Mouse (Mus musculus): ENCODE data around the gene Eipr1. TPM values are rescaled to one million over a fixed set of nuclear protein-coding genes. Genes with fewer than 3 reads are reported as not detected.

Gene Eipr1
- total and polyA plus RNA-seq, 3 experiments = 33.3 to 35.4 (median 34.4) TPM

DNA sequence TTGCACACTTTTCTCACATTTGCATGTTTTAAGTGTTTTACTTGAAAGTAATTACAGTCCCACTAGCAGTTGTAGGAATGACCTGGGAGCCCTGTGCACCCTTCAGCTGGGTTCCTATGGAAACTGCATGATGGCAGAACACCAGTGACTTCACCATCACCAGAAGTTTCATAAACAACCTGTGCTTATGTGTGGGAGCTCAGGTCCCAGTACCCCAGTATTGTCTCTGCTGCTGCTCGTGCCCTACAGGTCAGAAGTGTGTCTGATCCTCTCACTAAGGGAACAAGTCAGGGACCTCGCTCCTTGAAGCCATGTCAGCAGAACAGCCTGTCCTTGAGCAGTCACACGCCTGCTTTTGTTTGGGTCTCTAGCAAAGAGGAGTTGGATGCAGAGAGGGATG is 78.9 kb downstream of the Eipr1 start:
- H3K27ac ChIP-seq (ENCODE audit: insufficient read depth, low read depth) = no peak overlapping the region
- no peak overlapping the region for H3K4me3 ChIP-seq (replicated peaks in 1 of 3; ENCODE audit: low read depth in 2 of 3, low read length in 2 of 3, poor library complexity in 1 of 3)
- no peak overlapping the region for H3K4me2 ChIP-seq (ENCODE audit: insufficient read depth, low read depth, poor library complexity, severe bottlenecking)
- peaks cover 18 to 33% of the 10 kb centered on the region in 2 experiments for H3K36me3 ChIP-seq (replicated peaks in 1 of 2; ENCODE audit: control insufficient read depth in 1 of 2, insufficient read depth in 1 of 2, low read length in 1 of 2)
- no peak overlapping the region for H3K9ac ChIP-seq (ENCODE audit: insufficient read depth, low read depth)
- dilution Hi-C loops (cut with MboI; ENCODE audit: extremely low pct_ligation_motif_present, extremely low pct_unique_long_range_greater_than_20kb, low sequenced_read_pairs) (no loop called here), in situ Hi-C loops (cut with MboI; ENCODE audit: low pct_ligation_motif_present, low pct_unique_long_range_greater_than_20kb, low sequenced_read_pairs) (no loop called here)
- no peaks in the 10 kb centered on the region for H3K9me3 ChIP-seq (replicated peaks; ENCODE audit: low read length)
- H3K79me2 ChIP-seq (replicated peaks; ENCODE audit: control insufficient read depth, extremely low read depth, insufficient read depth, poor library complexity, severe bottlenecking) = no peaks in the 10 kb centered on the region
- H3K27me3 ChIP-seq (replicated peaks) = no peaks in the 10 kb centered on the region
- TF ChIP-seq POLR2AphosphoS2 (IDR thresholded peaks at IDR 0.05; ENCODE audit: low read depth, low read length) (no peak), TBP (conservative IDR thresholded peaks at IDR 0.05; ENCODE audit: low read depth, low read length) (no peak)
- DNase-seq (ENCODE audit: extremely low read depth) = no peak
- peaks cover 2 to 17% of the 10 kb centered on the region in 2 experiments for H3K4me1 ChIP-seq (ENCODE audit: control insufficient read depth in 1 of 2, insufficient read depth in 2 of 2)

- Histone ChIP-seq H3K79me2 (replicated peaks; ENCODE audit: control insufficient read depth, extremely low read depth, insufficient read depth, poor library complexity, severe bottlenecking) (no peaks in the 10 kb centered on the region), H3K4me1 (ENCODE audit: control insufficient read depth in 1 of 2, insufficient read depth in 2 of 2) (peaks cover 3 to 25% of the 10 kb centered on the region in 2 experiments), H3K4me3 (replicated peaks in 1 of 3; ENCODE audit: low read depth in 2 of 3, low read length in 2 of 3, poor library complexity in 1 of 3) (no peak overlapping the region), H3K36me3 (replicated peaks in 1 of 2; ENCODE audit: control insufficient read depth in 1 of 2, insufficient read depth in 1 of 2, low read length in 1 of 2) (peaks cover 18 to 33% of the 10 kb centered on the region in 2 experiments), H3K27ac (ENCODE audit: insufficient read depth, low read depth) (no peak overlapping the region), H3K9ac (ENCODE audit: insufficient read depth, low read depth) (no peak overlapping the region), H3K9me3 (replicated peaks; ENCODE audit: low read length) (no peaks in the 10 kb centered on the region), H3K4me2 (ENCODE audit: insufficient read depth, low read depth, poor library complexity, severe bottlenecking) (no peak overlapping the region), H3K27me3 (replicated peaks) (no peaks in the 10 kb centered on the region)
- dilution Hi-C loops (cut with MboI; ENCODE audit: extremely low pct_ligation_motif_present, extremely low pct_unique_long_range_greater_than_20kb, low sequenced_read_pairs) (no loop called here), in situ Hi-C loops (cut with MboI; ENCODE audit: low pct_ligation_motif_present, low pct_unique_long_range_greater_than_20kb, low sequenced_read_pairs) (no loop called here)
- TF ChIP-seq SMC3 (IDR thresholded peaks at IDR 0.05; ENCODE audit: low read depth, low read length) = peak; percentile 49
- peak; percentile 51 for TF ChIP-seq JUN (IDR thresholded peaks at IDR 0.05; ENCODE audit: insufficient read depth, low read depth, low read length)
- no peak for TF ChIP-seq EP300 (IDR thresholded peaks at IDR 0.05; ENCODE audit: low read length)
- TF ChIP-seq IRF4 (IDR thresholded peaks at IDR 0.05; ENCODE audit: low read depth, low read length) = peak; percentile 88
- TF ChIP-seq USF2 (conservative IDR thresholded peaks at IDR 0.05; ENCODE audit: low read depth, low read length) = no peak
- TF ChIP-seq POLR2AphosphoS2 (IDR thresholded peaks at IDR 0.05; ENCODE audit: low read depth, low read length) = no peak
- TF ChIP-seq JUND (conservative IDR thresholded peaks at IDR 0.05; ENCODE audit: low read depth, low read length) = peak; percentile 80
- TF ChIP-seq ELF1 (IDR thresholded peaks at IDR 0.05; ENCODE audit: low read depth, low read length) = 0 out of 2 replicates have a peak, but pooled peaks have one; percentile 9
- TF ChIP-seq RAD21 (IDR thresholded peaks at IDR 0.05; ENCODE audit: low read depth, low read length) = peak; percentile 51
- peak in 1 of 2 experiments; percentile 53; a peak in 3 of 4 replicates for TF ChIP-seq CTCF (conservative IDR thresholded peaks at IDR 0.05 in 1 of 2, IDR thresholded peaks at IDR 0.05 in 1 of 2; ENCODE audit: low read depth in 2 of 2, low read length in 2 of 2)
- TF ChIP-seq SIN3A (IDR thresholded peaks at IDR 0.05; ENCODE audit: low read length) = 0 out of 2 replicates have a peak, but pooled peaks have one; percentile 52
- TF ChIP-seq HCFC1 (IDR thresholded peaks at IDR 0.05; ENCODE audit: low read depth, low read length) = no peak
- peak; percentile 21 for DNase-seq (ENCODE audit: extremely low read depth)
These were observed 79.6 kb downstream of the Eipr1 start for GRCm38 (mm10) chr12:28831066-28831733.

All from CH12.LX (cell line).